Mouse (Mus musculus): ENCODE measurements at regions not wholly inside any gene's neighbourhood (a gene's known extent, or its start where the extent isn't known, plus 50 kb on each side); places are given as distances from the start of the nearest gene placed in this dataset.

DNA sequence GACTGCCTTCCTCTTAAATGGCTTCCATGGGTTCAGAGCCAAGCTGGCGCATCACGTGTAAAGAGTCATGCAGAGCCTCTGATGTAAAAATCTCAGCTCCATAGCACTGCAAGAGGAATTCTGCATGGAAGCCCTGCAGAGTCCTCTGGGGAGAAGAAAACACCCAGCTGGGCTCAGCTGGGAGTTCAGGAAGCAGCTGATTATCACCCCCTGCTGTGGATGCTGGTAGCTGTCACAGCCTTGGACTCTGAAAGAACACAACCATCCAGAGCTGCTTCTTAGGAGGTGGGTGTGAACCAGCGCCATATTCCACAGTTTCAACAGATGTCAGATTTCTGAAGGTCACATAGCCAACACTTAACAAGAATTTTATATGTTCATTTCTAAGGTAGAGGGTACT lies 329.2 kb downstream of the Hs3st1 start (continued):
- no peak for TF ChIP-seq MAFK (IDR thresholded peaks at IDR 0.05; ENCODE audit: insufficient replicate concordance, low read length)

DNA sequence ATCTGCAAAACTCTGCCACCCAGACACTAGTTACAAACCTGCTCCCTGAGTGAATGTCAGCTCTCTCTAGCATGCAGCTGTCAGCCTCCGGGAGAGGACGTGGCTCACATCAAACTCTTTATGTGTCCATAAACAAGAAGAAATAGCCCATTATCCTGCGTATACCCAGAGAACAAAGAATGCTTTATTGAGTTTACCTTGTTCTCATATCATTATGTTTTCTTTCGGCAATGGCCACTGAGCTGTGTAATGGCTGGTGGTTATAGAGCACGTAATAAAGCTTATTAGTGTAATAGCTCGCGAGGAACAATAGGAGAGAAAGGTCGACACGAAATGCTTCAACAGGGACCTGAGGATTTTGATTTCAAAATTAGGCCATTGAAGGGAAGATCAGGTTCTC lies 331.6 kb downstream of the Hs3st1 start:
- no peak for DNase-seq (ENCODE audit: extremely low read depth)
- Histone ChIP-seq H3K27ac (ENCODE audit: insufficient read depth, low read depth) (no peak overlapping the region), H3K9ac (ENCODE audit: insufficient read depth, low read depth) (no peak overlapping the region), H3K4me1 (ENCODE audit: control insufficient read depth in 1 of 2, insufficient read depth in 2 of 2) (no peaks in the 10 kb centered on the region), H3K36me3 (replicated peaks in 1 of 2; ENCODE audit: control insufficient read depth in 1 of 2, insufficient read depth in 1 of 2, low read length in 1 of 2) (no peaks in the 10 kb centered on the region), H3K9me3 (replicated peaks; ENCODE audit: low read length) (no peaks in the 10 kb centered on the region), H3K4me2 (ENCODE audit: insufficient read depth, low read depth, poor library complexity, severe bottlenecking) (no peak overlapping the region), H3K27me3 (replicated peaks) (no peaks in the 10 kb centered on the region), H3K79me2 (replicated peaks; ENCODE audit: control insufficient read depth, extremely low read depth, insufficient read depth, poor library complexity, severe bottlenecking) (no peaks in the 10 kb centered on the region), H3K4me3 (replicated peaks in 1 of 3; ENCODE audit: low read depth in 2 of 3, low read length in 2 of 3, poor library complexity in 1 of 3) (no peak overlapping the region)
- dilution Hi-C loops (cut with MboI; ENCODE audit: extremely low pct_ligation_motif_present, extremely low pct_unique_long_range_greater_than_20kb, low sequenced_read_pairs) (no loop called here), in situ Hi-C loops (cut with MboI; ENCODE audit: low pct_ligation_motif_present, low pct_unique_long_range_greater_than_20kb, low sequenced_read_pairs) (no loop called here)
- TF ChIP-seq SMC3 (IDR thresholded peaks at IDR 0.05; ENCODE audit: low read depth, low read length) (no peak), POLR2A (IDR thresholded peaks at IDR 0.05; ENCODE audit: low read depth, low read length) (no peak), MAFK (IDR thresholded peaks at IDR 0.05; ENCODE audit: insufficient replicate concordance, low read length) (no peak), ETS1 (conservative IDR thresholded peaks at IDR 0.05; ENCODE audit: low read depth, low read length) (no peak), USF2 (conservative IDR thresholded peaks at IDR 0.05; ENCODE audit: low read depth, low read length) (no peak), SIN3A (IDR thresholded peaks at IDR 0.05; ENCODE audit: low read length) (no peak), E2F4 (IDR thresholded peaks at IDR 0.05; ENCODE audit: insufficient replicate concordance, low read depth, low read length) (no peak), JUND (conservative IDR thresholded peaks at IDR 0.05; ENCODE audit: low read depth, low read length) (no peak), PAX5 (IDR thresholded peaks at IDR 0.05; ENCODE audit: low read length) (no peak), HCFC1 (IDR thresholded peaks at IDR 0.05; ENCODE audit: low read depth, low read length) (no peak), ZMIZ1 (IDR thresholded peaks at IDR 0.05; ENCODE audit: low read depth, low read length) (no peak), KAT2A (IDR thresholded peaks at IDR 0.05; ENCODE audit: insufficient replicate concordance, low read length) (no peak), BHLHE40 (IDR thresholded peaks at IDR 0.05; ENCODE audit: low read depth, low read length) (no peak), RAD21 (IDR thresholded peaks at IDR 0.05; ENCODE audit: low read depth, low read length) (no peak)

DNA sequence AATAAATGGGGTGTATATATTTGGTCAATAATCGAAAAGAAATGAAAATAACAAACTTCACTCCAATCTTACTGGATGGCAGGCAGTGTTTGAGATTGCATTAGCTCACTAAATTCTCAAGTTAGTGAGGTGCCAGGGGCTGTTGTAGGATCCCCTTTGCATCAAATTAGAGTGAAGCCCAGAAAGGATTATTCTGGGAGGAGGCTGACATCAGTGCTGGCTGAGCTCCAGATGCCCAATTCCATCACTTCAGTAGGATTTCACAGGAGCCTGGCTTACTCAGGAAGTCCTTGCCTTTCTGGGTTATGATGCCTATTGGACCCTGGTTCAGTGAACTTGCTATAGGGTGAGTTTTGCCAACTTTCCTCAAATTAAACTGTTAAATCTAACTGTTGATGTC lies 336.5 kb downstream of the Hs3st1 start:
- no peaks in the 10 kb centered on the region for H3K36me3 ChIP-seq (replicated peaks in 1 of 2; ENCODE audit: control insufficient read depth in 1 of 2, insufficient read depth in 1 of 2, low read length in 1 of 2)
- no peaks in the 10 kb centered on the region for H3K9me3 ChIP-seq (replicated peaks; ENCODE audit: low read length)
- no peaks in the 10 kb centered on the region for H3K79me2 ChIP-seq (replicated peaks; ENCODE audit: control insufficient read depth, extremely low read depth, insufficient read depth, poor library complexity, severe bottlenecking)
- no peak for DNase-seq (ENCODE audit: extremely low read depth)
- no peak overlapping the region for H3K27ac ChIP-seq (ENCODE audit: insufficient read depth, low read depth)
- in situ Hi-C loops (cut with MboI; ENCODE audit: low pct_ligation_motif_present, low pct_unique_long_range_greater_than_20kb, low sequenced_read_pairs): no loop called here
- no peaks in the 10 kb centered on the region for H3K4me1 ChIP-seq (ENCODE audit: control insufficient read depth in 1 of 2, insufficient read depth in 2 of 2)
- no peak overlapping the region for H3K4me2 ChIP-seq (ENCODE audit: insufficient read depth, low read depth, poor library complexity, severe bottlenecking)
- H3K9ac ChIP-seq (ENCODE audit: insufficient read depth, low read depth): no peak overlapping the region
- dilution Hi-C loops (cut with MboI; ENCODE audit: extremely low pct_ligation_motif_present, extremely low pct_unique_long_range_greater_than_20kb, low sequenced_read_pairs): no loop called here
- no peaks in the 10 kb centered on the region for H3K27me3 ChIP-seq (replicated peaks)
- no peak overlapping the region for H3K4me3 ChIP-seq (replicated peaks in 1 of 3; ENCODE audit: low read depth in 2 of 3, low read length in 2 of 3, poor library complexity in 1 of 3)
- TF ChIP-seq RAD21 (IDR thresholded peaks at IDR 0.05; ENCODE audit: low read depth, low read length) (no peak), KAT2A (IDR thresholded peaks at IDR 0.05; ENCODE audit: insufficient replicate concordance, low read length) (no peak), MAFK (IDR thresholded peaks at IDR 0.05; ENCODE audit: insufficient replicate concordance, low read length) (no peak), MEF2A (IDR thresholded peaks at IDR 0.05; ENCODE audit: borderline replicate concordance, low read depth, low read length) (no peak), ZMIZ1 (IDR thresholded peaks at IDR 0.05; ENCODE audit: low read depth, low read length) (no peak), JUN (IDR thresholded peaks at IDR 0.05; ENCODE audit: insufficient read depth, low read depth, low read length) (no peak), USF1 (IDR thresholded peaks at IDR 0.05; ENCODE audit: low read depth, low read length) (no peak)
